Mouse (Mus musculus) heart, postnatal 0 days (tissue): Measurements from ENCODE around the gene Ank2. TPM values are rescaled to one million over a fixed set of nuclear protein-coding genes. Genes with fewer than 3 reads are reported as not detected.
A peak's percentile ranks its signal among the peaks of the same experiment; 100 is the strongest.

Source experiments
- ATAC-seq: fragments of 200-750 bp; cut with Nextera tagmentation; 2 replicates; pipeline ENCODE4 v1.8.0; 2017; ENCODE audit warnings: low read depth, moderate number of reproducible peaks, moderate library complexity; ENCODE audit not compliant: insufficient read depth
- DNase-seq: peaks from one replicate; pipeline ENCODE4 v3.0.0-alpha.2; 2016; ENCODE audit warnings: low spot score
- H3K27ac ChIP-seq: fragments of 300-500 bp; sonication (generic); 2 replicates; pipeline ENCODE4 v1.5.1; 2014; ENCODE audit warnings: low read depth, mild to moderate bottlenecking
- H3K27me3 ChIP-seq: fragments of 300-500 bp; sonication (generic); 2 replicates; pipeline ENCODE4 v1.6.1; 2014; ENCODE audit warnings: low read length, mixed read lengths; ENCODE audit not compliant: control insufficient read depth, insufficient read depth
- H3K36me3 ChIP-seq: fragments of 300-500 bp; sonication (generic); replicated peaks from 2 replicates; pipeline ENCODE4 v1.6.1; 2014; ENCODE audit warnings: low read length, mixed read lengths; ENCODE audit not compliant: control insufficient read depth, insufficient read depth
- H3K4me1 ChIP-seq: fragments of 300-500 bp; sonication (generic); 2 replicates; pipeline ENCODE4 v1.6.1; 2014; ENCODE audit warnings: antibody characterized with exemption; ENCODE audit not compliant: control insufficient read depth, insufficient read depth
- H3K4me2 ChIP-seq: fragments of 300-500 bp; sonication (generic); 2 replicates; pipeline ENCODE4 v1.6.1; 2014; ENCODE audit warnings: low read depth, mild to moderate bottlenecking, low read length, moderate library complexity
- H3K4me3 ChIP-seq: fragments of 300-500 bp; sonication (generic); 2 replicates; pipeline ENCODE4 v1.5.1; 2014; ENCODE audit warnings: low read depth, low read length
- H3K9ac ChIP-seq: fragments of 300-500 bp; sonication (generic); replicated peaks from 2 replicates; pipeline ENCODE4 v1.6.1; 2014; ENCODE audit warnings: low read depth, low read length, mixed read lengths
- H3K9me3 ChIP-seq: fragments of 300-500 bp; sonication (generic); replicated peaks from 2 replicates; pipeline ENCODE4 v1.6.1; 2016; ENCODE audit warnings: low read length; ENCODE audit not compliant: control insufficient read depth
- CTCF ChIP-seq: IDR thresholded peaks from 2 replicates; pipeline ENCODE4 v1.5.1; 2016; ENCODE audit warnings: antibody characterized with exemption, control low read depth, low read depth
- EP300 ChIP-seq: IDR thresholded peaks from 2 replicates; pipeline ENCODE4 v1.6.1; 2016; ENCODE audit warnings: antibody characterized with exemption, low read depth
- WGBS: fragments of 180-500 bp; shearing (Covaris S2); extraction: QIAGEN DNeasy Blood & Tissue Kit; methylation state at CpG from one replicate; pipeline ENCODE4 v1.1.7; 2014; 5-methylcytosine and 5-hydroxymethylcytosine counted together
- polyA plus RNA-seq: library from polyadenylated mRNA; unstranded; fragments of >200 nt; fragmentation: Nextera tagmentation; extraction: Ambion mirVana; gene quantifications from 2 replicates; pipeline ENCODE4 v1.2.1, GENCODE M21; 2015
- total RNA-seq: library from RNA; depleted of rRNA; stranded (reverse); fragments of >200 nt; gene quantifications from 2 replicates; pipeline ENCODE4 v1.2.3, GENCODE M21; 2014; ENCODE audit warnings: low replicate concordance

The Ank2 gene
- total and polyA plus RNA-seq, 2 experiments from 2014 or later, result 45.1 to 138 TPM

GRCm38 (mm10) chr3:127463816-127464480, 35.2 kb downstream of the Ank2 start:
- H3K27ac ChIP-seq, result no peak overlapping the region
- no peaks in the 10 kb centered on the region for H3K9me3 ChIP-seq
- TF ChIP-seq CTCF, result no peak
- TF ChIP-seq EP300, result no peak
- ATAC-seq (no peak), DNase-seq (no peak)
- H3K9ac ChIP-seq, result no peak overlapping the region
- H3K27me3 ChIP-seq, result no peaks in the 10 kb centered on the region
- peaks cover 14% of the 10 kb centered on the region; the same call in 1 of the 2 replicates for H3K4me1 ChIP-seq
- 54% methylated on average over 14 of the region's 14 CpGs for WGBS
- no peak overlapping the region for H3K4me3 ChIP-seq
- no peak overlapping the region for H3K4me2 ChIP-seq
- no peaks in the 10 kb centered on the region for H3K36me3 ChIP-seq

DNA sequence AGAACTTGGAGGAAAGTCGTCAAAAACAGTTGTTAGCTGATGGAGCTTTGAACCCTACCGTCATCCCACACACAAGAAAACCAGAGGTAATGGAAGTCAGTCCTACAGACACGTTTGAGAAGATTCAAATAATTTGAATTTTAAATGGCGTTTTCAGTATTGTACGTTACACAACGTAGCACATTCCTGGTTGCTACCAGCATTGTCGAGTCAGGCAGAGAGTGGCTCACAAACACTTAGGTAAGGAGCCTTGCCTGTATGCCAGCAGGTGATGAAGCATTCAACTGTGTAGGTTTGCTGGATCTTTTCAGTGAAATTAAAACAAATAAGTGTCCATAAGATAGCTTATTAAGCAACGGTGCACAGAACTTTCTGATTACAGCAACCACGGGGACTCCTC, 36.0 kb downstream of the Ank2 start:
- no peaks in the 10 kb centered on the region for H3K9me3 ChIP-seq
- TF ChIP-seq CTCF, result no peak
- no peak for TF ChIP-seq EP300
- H3K4me3 ChIP-seq, result no peak overlapping the region
- no peak for ATAC-seq
- no peak overlapping the region for H3K4me2 ChIP-seq
- H3K27ac ChIP-seq, result no peak overlapping the region
- 52% methylated on average over 9 of the region's 9 CpGs for WGBS
- H3K36me3 ChIP-seq, result no peaks in the 10 kb centered on the region
- no peaks in the 10 kb centered on the region for H3K27me3 ChIP-seq
- no peak for DNase-seq
- H3K9ac ChIP-seq, result no peak overlapping the region
- H3K4me1 ChIP-seq, result peaks cover 17% of the 10 kb centered on the region

GRCm38 (mm10) chr3:127462413-127462812, 36.7 kb downstream of the Ank2 start:
- 73% methylated on average over 6 of the region's 6 CpGs for WGBS
- no peaks in the 10 kb centered on the region for H3K9me3 ChIP-seq

DNA sequence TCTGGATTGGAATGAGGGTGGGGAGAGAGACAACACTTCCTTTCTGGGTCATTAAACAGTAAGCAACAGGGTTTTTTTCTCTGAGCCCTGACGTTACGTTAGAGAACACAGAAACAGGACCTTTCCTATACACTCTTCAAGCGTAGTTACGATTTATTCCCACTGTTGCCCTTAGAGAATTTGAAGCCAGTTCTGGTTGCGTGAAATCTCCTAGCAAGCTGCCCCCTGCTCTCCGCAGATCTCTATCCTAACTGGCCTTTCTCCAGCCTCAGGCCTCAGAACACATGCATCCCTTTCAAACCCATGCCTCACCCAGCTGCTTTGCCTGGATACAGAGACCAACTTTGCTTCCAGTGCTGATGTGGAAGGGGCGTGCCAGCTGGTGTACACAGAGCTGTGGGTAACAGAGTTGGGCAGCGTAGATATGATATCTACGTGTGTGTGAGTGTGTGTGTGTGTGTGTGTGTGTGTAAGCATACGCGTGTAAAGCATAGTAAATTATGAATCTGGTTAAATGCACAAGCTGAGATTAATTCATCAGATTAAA, 38.2 kb downstream of the Ank2 start:
- WGBS, result 69% methylated on average over 11 of the region's 11 CpGs
- peaks cover 19% of the 10 kb centered on the region for H3K4me1 ChIP-seq
- H3K27ac ChIP-seq, result no peak overlapping the region
- no peaks in the 10 kb centered on the region for H3K36me3 ChIP-seq
- DNase-seq, result no peak
- no peaks in the 10 kb centered on the region for H3K27me3 ChIP-seq
- no peak for ATAC-seq
- H3K4me3 ChIP-seq, result no peak overlapping the region
- no peak overlapping the region for H3K4me2 ChIP-seq
- no peaks in the 10 kb centered on the region for H3K9me3 ChIP-seq
- TF ChIP-seq EP300, result no peak
- TF ChIP-seq CTCF, result no peak
- H3K9ac ChIP-seq, result no peak overlapping the region

More at GRCm38 (mm10) chr3:127462413-127462812, 36.7 kb downstream of the Ank2 start:
- Histone ChIP-seq H3K4me3 (no peak overlapping the region), H3K27ac (no peak overlapping the region), H3K4me1 (peaks cover 19% of the 10 kb centered on the region), H3K36me3 (no peaks in the 10 kb centered on the region), H3K27me3 (no peaks in the 10 kb centered on the region), H3K9ac (no peak overlapping the region), H3K4me2 (no peak overlapping the region)
- no peak for ATAC-seq
- no peak for DNase-seq
- TF ChIP-seq CTCF, result no peak
- no peak for TF ChIP-seq EP300

GRCm38 (mm10) chr3:127459858-127460257, 39.3 kb downstream of the Ank2 start:
- TF ChIP-seq EP300 (no peak), CTCF (no peak)
- no peaks in the 10 kb centered on the region for H3K27me3 ChIP-seq

GRCm38 (mm10) chr3:127458925-127459324, 40.2 kb downstream of the Ank2 start:
- H3K27ac ChIP-seq, result peak overlapping the region; percentile 69
- peak; percentile 85 for ATAC-seq

More at GRCm38 (mm10) chr3:127459858-127460257, 39.3 kb downstream of the Ank2 start:
- H3K36me3 ChIP-seq, result no peaks in the 10 kb centered on the region
- H3K9me3 ChIP-seq, result no peaks in the 10 kb centered on the region
- no peak overlapping the region for H3K4me2 ChIP-seq
- no peak for ATAC-seq
- peaks cover 19% of the 10 kb centered on the region for H3K4me1 ChIP-seq
- H3K27ac ChIP-seq, result no peak overlapping the region
- DNase-seq, result no peak
- H3K9ac ChIP-seq, result no peak overlapping the region
- 19% methylated on average over 3 of the region's 3 CpGs for WGBS
- no peak overlapping the region for H3K4me3 ChIP-seq

More at GRCm38 (mm10) chr3:127458925-127459324, 40.2 kb downstream of the Ank2 start:
- no peaks in the 10 kb centered on the region for H3K27me3 ChIP-seq
- H3K4me2 ChIP-seq, result peak overlapping the region; percentile 45; the same call in 1 of the 2 replicates
- H3K4me3 ChIP-seq, result no peak overlapping the region
- no peaks in the 10 kb centered on the region for H3K36me3 ChIP-seq
- TF ChIP-seq EP300, result peak; percentile 57; the same call in 1 of the 2 replicates
- no peak for TF ChIP-seq CTCF
- WGBS, result 13% methylated on average over 11 of the region's 11 CpGs
- H3K9ac ChIP-seq, result no peak overlapping the region
- peaks cover 19% of the 10 kb centered on the region for H3K4me1 ChIP-seq
- DNase-seq, result peak; percentile 70
- H3K9me3 ChIP-seq, result no peaks in the 10 kb centered on the region
